Mouse (Mus musculus): Measurements from ENCODE around the gene Tnrc6c.

Gene Tnrc6c

DNA sequence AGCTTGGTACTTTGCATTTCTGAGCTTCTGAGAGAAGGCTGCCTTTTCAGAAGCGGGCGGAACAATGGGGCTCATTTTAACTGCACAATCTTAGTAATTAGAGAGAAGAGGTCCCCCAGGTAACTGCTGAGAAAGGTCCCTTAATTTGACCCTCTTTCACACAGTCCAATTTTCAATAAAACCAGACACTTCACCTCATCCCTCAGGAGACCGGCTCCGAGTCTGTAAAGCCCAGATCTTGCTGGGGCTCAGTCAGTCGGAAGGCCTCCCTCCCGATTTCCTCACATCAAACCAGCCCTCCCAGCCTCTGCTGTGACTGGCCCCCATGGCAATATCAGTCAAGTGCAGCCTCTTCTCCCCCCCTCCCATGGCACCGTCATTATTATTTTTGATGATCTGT, 15.7 kb upstream of the Tnrc6c start:
- no peak for DNase-seq (ENCODE audit: low spot score)

DNA sequence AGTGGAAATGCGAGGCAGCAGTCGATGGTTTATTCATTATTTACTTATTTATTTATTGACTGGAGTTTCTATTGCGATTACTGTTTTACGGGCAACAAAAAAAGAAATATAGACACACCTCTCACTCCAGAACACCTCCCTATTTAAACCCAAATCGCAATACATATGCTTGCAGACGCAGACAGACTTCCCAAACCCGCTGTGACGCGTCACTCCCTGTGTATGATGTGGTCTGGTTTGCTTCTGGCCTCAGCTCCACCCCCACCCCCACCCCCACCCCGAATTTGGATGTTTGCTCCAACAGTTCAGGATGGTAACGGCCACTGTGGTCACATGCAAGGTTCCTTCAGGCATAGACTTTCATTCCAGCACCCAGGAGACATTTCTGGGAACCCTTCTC, 15.3 kb upstream of the Tnrc6c start:
- DNase-seq (ENCODE audit: low spot score), result no peak

DNA sequence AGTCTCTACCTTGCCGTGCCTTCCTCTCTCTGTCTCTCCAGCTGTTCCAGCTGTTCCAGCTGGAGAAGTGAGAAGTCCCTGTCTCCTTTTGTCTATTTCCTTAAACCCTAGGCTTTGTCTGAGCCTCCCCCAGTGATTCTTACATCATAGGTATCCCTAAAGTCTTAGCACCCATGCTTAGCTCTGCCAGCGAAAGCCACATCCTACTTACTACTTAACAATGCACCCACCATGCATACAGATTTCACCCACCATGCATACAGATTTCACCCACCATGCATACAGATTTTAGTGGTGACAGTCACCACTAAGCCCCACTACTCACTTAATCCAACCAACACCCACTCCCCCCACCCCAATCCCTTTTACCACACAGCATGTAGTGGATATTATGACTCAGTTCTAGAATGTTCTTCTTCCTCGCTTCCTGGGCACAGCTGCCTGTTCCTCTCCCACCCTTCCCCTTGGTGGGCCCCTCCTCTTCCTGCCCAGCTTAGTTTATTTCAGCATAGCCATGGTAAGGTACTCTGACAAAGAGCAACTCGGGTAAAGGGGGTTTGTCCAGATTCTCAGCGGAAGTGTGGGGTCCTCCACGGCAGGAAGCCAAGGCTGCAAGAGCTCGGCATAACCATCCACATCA, 14.6 kb upstream of the Tnrc6c start:
- no peak for DNase-seq (ENCODE audit: low spot score)

DNA sequence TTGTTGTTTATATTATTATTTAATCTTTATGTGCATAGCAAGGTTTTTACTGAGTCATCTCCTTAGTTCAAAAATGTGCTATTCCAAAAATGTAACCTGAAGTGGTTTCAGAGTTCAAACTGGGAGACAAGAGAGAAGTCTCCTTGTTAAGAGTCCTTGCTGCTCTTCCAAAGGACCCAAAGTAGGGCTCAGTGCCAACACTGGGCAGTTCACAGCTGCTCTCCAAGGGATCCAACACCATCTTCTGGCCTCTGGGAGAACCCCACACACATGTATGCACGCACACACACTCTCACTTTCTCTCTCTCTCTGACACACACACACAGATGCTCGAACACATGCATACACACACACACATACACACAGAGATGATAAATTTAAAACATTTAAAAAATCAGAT, 11.9 kb upstream of the Tnrc6c start:
- DNase-seq (ENCODE audit: low spot score), result no peak

DNA sequence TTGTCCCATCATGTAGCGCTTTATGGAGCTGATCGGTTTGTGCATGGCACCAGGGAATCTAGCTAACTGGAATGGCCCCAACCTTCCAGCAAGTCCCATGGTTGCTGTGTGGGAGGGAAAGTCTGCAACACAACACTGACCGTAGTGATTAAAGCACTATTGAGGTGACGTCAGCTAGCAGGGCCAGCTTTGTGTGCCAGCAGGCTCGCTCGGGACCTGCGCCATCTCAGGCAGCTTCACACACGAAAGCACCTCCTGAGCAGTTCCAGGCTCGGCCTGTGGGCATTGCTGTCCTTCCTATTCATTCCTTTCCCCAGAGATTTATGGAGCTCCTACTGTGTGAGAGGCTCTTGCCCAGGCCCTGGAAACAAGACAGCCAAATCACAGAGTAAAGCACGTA, 10.8 kb upstream of the Tnrc6c start:
- no peak for DNase-seq (ENCODE audit: low spot score)

DNA sequence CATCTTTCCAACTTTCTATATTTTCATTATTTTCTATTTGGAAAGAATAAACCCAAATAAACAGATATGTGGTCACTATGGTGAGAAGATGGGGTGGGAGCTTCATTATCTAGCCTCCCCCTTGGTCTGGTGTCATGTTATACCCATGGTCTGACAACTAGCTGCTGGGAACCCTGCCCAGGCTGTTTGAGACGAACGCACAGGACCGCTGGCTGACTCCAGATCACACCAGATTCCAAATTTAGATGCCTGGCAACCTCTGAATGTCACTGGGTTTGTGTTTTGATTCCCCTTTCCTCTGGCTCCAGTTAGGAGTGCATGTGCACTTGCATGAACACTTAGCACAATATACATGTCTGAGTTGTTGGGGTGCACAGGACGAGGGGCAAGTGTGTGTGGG, 7.3 kb upstream of the Tnrc6c start:
- no peak for DNase-seq (ENCODE audit: low spot score)

DNA sequence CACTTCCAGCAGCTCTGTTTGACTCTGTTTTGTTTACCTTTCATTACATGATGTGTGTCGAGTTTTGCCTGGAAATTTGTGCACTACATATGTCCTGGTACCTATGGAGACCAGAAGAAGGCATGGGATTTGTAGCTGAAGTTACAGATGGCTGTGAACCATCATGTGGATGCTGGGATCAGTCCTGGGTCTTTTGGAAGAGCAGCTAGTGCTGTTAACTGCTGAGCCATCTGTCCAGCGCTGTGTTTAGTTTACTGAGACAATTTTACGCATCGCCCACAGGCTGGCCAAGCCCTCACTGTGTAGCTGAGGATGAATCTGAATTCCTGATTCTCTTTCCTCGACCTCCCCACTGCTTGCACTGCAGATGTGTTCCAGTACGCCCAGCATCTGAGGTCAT, 6.1 kb upstream of the Tnrc6c start:
- no peak for DNase-seq (ENCODE audit: low spot score)

DNA sequence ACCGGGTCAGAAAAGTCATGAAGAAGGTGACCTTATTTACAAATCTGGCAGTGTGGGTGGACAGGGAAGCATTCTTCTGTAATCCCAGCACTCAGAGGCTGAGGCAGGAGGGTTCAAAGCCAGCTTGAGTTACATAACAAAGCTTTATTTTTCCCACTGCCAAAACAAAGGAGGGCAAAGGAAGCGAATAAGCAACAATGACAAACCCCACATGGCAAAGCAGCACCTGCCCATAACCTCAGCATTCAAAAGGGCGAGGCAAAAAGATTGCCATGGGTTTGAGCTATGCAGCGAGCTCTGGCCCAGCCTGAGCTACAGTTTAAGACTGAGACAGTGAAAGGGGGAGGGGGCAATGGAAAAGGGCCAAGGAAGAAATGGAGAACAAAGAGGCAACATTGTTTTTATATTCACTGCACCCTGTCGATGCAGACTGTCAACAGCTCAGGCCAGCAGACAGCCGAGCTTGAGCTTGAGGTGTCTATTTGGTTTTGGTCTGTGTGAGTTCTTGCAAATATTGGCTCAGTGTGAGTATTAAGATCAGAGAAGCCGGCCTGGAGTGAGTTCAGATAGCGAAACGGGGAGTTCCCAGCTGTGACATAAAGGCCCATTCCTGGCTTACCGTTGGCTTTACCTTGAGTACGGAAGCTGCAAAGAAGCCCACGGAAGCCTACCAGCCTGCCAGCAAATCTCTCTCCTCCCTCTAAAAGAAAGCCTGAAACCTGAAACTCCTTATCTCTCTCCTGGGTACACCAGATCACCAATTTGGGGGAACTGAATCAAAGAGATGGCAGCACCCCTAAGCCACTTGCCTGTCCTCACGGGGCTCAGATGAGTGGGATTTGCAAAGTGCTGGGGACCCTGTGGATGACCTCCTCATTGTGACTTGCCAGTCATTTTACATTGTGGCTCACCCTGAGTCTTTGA, 3.1 kb upstream of the Tnrc6c start:
- no peak for DNase-seq (ENCODE audit: low spot score)

DNA sequence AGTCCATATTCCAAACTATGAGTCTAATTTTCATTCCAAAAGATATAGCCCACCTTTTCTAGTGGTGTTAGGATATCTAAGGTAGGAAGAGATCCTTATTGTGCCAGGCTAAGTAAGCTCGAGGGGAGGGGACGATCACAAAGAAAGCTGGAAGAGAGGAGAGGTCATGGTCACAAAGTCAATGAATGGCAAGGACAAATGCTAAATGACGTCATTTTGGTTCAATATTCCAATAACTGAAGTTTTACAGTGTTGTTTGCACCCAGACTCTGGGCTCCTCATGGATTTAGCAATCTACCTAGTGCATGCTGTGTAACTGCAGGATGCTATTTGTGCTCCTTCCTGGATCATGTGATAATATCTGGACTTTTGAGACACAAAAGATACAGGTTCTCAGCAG, 1.2 kb upstream of the Tnrc6c start:
- no peak for DNase-seq (ENCODE audit: low spot score)

DNA sequence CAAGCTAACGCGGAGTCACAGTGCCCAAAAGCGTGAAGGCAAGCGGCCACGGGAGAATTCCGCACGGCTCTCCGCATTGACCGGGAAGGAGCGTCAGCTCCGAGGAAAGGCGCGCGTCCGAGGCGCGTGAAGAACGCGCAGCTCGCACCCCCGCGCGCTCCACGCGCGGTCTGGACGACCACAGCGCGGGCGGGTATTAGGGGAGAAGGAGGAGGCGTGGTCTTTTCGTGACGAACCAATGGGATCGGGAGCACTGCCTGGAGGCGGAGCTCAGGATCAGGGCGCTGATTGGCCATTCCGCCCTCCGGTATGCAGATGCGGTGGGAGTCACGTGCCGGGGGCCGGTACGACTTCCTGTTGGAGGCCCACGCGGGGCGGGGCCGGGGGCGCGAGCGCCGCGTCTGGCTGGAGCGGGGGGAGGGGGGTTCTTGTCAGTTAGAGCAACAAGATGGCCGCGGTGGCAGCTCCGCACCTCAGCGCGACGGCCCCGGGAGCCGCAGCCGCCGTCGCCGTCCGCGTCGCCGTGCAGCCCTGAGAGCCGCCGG, 363 bp downstream of the Tnrc6c start:
- DNase-seq (ENCODE audit: low spot score), result peak; percentile 100

DNA sequence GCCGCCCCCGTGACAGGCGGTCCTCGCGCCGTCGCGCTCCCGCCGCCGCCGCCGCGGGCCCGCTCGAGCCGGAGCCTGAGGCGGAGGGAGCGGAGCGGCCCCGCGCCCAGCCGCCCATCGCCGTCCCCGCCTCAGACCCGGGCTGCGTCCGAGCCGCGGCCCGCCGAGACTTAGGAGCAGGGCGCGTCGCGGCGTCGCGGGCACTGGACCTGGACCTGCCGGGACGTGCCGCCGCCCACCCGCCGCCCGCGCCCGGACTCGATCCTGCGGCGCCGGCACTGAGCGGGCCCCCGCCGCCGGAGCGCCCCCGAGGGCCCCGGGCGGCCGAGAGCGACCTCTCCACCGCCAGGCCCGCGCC, 824 bp downstream of the Tnrc6c start:
- peak; percentile 47 for DNase-seq (ENCODE audit: low spot score)

DNA sequence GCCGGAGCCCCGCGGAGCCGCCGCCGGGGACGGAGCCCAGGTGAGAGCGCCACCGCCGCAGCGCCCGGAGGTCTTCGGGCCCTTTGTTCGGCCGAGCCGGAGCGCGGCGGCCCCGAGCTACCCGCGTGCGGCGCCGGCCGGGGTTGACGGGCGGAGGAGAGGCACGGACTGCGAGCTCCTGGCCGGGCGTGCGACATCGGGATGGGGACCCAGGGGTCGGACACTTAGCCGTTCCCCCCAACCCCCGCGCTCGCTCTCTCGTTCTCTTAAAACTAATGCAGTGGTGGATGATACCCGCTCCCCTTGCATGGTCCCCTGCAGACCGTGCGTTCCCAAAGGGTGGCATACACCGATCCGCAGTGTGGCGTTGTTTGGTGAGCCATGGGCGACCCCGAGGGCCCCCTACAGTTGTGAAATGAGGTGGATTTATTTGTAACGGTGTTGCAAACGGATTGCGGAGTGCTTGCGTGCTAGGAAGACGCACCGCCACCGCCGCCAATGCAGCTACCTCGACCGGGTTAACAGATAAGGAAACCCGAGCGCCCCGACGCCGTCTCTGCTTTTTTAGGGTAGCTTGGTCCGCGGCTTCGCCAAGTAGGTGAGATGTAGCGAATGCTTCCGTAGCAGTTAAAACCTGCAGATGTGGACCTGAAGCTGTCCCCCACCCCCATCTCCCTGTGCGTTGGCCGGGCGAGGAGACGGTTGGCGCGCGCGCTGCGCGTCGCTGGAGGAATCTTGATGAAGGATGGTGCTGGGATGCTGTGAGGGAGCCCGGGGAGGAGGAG, 1.4 kb downstream of the Tnrc6c start:
- peak; percentile 64 for DNase-seq (ENCODE audit: low spot score)

DNA sequence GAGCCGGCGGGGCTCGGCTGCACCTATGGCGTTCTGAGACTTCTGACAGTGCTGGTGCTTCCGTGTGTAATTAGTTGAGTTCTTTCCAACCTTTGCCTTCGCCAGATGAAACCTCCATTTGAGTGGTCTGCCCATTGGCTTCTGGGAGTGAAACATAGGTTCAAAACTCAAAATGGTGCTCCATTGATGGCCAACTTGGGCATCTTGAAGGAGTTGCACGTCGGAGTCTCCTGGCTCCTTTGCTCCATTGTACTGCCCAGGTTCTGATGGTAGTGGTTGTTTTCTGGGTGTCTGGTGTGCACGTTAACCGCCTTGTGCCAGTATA, 1.9 kb downstream of the Tnrc6c start:
- DNase-seq (ENCODE audit: low spot score), result no peak

DNA sequence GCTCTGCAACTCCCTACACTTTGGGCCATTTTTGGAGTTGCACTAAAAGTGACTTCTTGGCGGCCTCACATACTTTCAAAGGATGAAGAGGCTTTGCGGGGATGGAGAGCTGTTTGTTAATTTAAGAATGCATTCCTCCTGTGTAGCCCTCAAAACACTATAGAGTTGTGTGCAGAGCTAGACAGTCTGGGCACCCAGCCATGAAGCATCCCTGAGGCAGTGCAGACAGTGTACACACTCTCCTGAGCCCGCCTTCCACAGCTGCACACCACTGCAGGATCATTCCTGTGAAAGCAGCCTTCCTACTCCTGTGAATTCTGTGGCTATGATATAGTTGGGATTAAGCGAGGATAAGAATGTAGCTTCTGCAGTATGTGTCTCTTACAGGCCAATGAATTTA, 4.9 kb downstream of the Tnrc6c start:
- DNase-seq (ENCODE audit: low spot score), result no peak

DNA sequence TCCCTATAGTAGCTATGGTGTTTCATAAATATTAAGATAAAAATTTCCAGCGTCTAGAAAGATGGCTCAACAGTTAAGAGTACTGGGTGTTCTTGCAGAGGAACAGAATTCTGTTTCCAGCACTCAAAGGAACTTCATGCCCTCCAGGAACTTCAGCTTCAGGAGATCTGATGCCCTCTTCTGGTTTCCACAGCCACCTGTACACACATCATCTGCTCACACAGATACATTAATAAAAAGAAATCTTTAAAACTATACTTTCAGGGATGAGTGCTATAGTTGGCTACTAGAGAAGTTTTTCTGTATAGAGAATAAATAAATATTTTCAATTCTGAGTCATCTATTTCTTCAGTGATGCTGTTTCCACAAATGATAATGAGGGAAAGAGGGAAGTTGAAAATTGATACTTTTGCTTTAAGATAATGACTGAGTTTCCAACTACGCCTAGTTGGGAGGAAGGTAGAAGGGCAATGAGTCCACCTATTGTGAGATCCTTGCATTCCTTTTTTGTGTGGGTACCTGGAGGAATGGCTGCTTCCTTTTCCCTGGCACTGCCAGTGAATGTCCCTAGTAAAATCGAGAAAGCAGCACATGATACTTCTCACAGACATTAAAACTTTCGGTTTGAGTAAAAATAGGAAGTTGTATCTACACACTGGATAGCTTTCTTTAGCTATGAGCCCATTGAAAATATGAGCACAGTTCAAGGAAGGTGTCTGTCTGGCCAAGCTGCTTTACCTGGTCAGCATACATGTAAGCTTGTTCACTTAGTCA, 9.1 kb downstream of the Tnrc6c start:
- DNase-seq (ENCODE audit: low spot score), result no peak

DNA sequence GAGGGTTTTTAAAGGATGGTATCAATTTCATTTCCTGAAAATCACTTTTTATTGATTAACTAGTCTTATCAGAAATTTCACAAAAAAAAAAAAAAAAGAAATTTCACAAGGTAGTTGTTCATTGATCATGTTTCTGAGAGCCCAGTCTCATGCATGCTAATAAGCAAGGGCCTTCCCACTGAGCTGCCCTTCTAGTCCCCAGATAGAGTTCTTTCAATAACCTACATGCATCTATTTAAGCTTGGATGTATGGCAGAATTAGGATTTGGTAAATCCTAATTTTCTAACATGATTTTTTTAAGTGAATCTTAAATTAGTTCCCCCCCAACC, 9.7 kb downstream of the Tnrc6c start:
- DNase-seq (ENCODE audit: low spot score), result no peak

DNA sequence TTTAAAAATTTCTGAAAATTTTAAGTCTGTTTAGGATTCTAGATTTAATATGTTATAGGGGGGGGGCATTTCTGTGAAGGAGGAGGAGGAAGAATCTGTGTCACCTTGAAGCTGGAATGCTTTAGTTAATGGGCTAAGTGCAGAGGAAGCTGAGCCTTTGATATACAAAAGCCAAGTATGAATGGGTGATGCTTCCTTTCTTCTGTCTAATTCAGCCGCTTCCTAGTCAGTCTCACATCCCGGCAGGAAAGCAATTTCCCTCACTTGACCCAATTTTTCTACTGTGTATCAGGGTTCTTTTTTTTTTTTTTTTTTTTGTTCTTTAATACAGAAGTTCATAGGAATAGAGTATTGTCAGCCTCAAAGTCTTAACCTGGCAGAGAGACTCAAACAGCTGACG, 11.1 kb downstream of the Tnrc6c start:
- no peak for DNase-seq (ENCODE audit: low spot score)

DNA sequence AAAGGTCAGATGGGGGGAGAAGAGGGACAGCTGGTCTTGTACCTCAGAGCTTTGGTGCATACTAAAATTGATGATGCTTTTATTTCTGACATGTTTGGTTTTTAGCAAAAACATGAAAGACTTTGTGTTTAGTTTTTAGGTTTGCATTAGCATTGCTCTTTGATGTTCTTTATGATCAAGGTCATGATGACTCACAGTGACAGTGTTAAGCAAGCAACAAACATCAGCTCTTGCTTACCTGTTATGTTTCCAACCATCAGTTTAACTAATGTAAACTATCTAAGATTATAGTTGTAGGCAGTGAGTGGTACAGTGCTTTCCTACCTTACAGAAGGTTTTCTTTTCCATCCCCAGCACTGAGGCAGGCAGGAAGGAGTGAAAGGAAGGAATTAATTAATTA, 12.5 kb downstream of the Tnrc6c start:
- DNase-seq (ENCODE audit: low spot score), result no peak

DNA sequence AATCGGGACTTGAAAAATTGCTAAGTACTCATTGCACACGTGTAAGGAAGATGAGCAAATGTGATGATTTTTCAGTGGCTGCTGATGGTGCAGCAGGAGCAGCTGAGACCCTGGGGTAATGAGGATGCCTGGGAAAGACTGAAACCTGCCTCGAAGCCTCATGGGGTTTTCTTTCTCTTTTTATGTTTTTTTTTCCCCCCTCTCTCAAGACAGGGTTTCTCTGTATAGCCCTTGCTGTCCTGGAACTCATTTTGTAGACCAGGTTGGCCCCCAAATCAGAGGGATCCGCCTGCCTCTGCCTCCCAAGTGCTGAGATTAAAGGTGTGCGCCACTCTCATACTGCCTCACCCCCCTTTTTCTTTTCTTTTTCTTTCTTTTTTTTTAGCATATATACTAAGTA, 13.1 kb downstream of the Tnrc6c start:
- DNase-seq (ENCODE audit: low spot score), result no peak

DNA sequence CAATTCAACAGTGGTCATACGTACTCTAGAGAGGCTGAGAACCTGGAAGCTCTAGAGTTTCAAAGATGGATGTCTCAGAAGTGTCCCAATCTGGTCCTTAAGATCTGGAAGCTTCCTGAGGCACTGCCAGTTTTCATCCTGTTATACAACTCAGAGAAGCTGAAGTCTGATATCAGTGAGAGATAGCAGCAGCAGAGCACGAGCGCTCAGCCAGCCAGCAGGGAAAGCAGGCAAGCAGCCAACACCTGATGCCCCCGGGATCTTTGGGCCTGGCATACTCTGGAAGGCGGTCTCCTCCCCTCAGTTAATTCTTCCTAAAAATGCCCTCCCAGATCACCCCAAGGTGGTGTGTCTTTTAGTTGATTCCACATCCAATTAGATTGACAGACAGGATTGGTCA, 13.7 kb downstream of the Tnrc6c start:
- no peak for DNase-seq (ENCODE audit: low spot score)

DNA sequence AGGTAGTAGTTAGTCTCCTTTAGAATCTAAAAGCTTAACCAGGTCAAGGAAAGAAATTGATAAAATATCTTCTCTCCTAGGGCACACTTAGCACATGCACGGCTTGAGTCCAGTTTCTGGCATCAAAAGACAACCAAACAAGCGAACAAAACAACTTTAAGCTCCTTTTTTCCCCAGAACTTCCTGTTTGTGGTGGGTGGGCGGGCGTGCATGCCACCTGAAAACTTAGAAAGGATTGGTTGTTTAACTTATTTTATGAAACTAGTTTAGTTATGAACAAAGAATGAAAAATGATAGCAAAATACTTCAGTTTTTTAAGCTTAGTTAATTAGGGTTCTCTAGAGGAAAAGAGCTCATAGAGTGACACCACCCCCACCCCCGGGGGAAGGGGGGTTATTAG, 17.5 kb downstream of the Tnrc6c start:
- DNase-seq (ENCODE audit: low spot score), result no peak

DNA sequence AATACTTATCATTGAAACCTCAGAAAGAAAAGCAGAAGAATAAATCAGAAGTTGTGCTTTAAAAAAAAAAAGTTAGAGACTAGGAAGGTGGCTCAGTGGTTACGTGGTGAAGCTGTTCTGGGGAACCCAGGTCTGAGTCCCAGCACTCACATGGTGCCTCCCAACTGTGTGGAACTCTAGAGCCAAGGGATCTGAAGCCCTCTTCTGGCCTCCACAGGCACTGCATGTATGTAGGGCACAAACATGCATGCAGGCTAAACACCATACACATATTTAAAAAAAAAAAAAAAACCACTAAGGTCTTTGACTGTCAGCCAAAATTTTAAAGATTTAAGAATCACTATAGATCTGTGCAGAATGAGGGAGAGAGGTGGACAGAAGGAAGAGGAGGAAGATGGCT, 20.4 kb downstream of the Tnrc6c start:
- DNase-seq (ENCODE audit: low spot score), result no peak

All from embryo, embryonic 10 days (tissue).